Mouse (Mus musculus): Measurements from ENCODE around the gene Dennd5b. TPM values are rescaled to one million over a fixed set of nuclear protein-coding genes. Genes with fewer than 3 reads are reported as not detected.
"Not testable (repeated sequence)": the region's sequence is repeated elsewhere in the genome, so short reads cannot be mapped to it uniquely, and the experiment has no call there.

Dennd5b gene
- total RNA-seq (2021) = 10 to 100 TPM; 10.5 TPM
- long read RNA-seq, experiment 1, partial matches to known transcripts = 1 of 1 reads
- long read RNA-seq, experiment 1, other reads (novel, unspliced or antisense) = 0 of 1 reads
- long read RNA-seq, experiment 2, partial matches to known transcripts = 0 of 1 reads
- long read RNA-seq, experiment 2, other reads (novel, unspliced or antisense) = 1 of 1 reads

DNA sequence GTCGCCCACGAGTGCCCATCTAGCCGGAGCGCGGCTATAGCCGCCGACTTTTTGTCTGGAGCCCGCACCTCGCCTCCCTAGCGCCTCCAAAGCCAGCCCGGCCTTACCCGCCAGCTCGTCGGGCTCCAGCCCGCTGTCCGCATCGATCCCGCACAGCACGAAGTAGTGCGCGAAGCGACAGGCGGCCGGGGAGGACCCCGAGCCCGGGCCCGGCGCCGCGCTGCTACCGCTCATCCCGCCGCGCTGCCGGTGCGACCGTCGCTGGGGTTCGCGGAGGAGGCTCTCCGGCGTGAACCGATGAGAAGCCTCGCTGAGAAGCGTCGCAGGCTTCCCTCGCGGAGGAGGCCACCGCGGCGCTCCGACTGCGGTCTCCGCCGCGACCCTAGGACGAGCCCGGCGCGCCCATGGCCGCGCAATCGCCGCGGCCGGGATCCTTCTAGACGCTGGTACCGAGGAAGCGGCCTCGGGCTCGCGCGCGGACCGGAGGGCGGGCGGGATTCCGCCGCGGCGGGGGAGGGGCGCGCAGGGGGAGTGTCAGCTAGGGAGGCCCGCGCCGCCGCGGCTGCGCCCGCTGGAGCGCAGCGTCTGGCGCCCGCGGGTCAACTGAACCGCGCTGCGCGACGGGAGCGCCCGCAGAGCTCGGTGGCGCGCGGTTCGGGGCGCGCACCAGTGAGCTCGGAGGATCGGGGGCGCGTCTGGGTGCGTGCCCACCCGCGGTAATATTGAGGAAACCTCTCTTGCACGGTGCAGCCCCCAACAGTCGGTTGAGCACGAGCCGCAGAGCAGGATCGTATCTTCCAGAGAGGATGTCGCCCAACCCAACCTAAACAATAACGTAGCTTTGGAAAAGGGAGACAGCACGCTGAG lies at the start of gene Dennd5b:
Gene Dennd5b (minus strand): TSS at position 605 of the 867 bp plus-strand sequence.
- DNase-seq = peak; percentile 83

DNA sequence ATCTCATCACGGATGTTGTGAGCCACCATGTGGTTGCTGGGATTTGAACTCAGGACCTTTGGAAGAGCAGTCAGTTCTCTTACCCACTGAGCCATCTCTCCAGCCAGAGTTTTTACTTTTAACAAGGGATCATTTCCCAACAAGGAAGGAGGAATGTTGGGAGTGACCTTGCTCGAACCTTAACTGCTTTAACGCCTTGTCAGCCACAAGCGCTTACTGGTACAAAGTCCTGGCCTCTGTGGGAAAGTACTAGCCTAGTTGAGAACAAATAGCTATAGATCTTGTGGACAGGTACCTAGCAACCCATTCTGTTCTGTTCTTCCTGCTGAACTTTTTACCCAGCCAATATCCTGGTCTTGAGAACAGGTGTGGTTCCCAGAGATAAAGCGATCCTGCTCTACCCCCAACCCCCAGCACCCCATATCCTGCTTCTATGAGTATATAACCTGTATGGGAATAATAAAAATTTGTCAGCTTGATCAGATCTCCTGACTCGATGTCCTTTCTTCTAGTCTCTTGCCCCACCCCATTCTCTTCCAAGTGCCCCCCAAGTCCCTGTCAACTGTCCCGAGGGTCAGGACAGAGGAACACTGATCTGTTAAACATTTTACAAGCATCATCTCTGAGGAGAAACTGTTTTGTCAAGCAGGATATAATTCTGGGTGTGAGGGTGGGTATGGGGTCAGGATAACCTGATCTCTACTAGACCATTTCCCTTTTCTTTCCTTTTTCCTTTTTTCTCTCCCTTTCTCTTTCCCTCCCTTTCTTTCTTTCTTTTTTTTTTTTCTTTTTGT lies 47.2 kb upstream of the Dennd5b start:
- no peak for DNase-seq

DNA sequence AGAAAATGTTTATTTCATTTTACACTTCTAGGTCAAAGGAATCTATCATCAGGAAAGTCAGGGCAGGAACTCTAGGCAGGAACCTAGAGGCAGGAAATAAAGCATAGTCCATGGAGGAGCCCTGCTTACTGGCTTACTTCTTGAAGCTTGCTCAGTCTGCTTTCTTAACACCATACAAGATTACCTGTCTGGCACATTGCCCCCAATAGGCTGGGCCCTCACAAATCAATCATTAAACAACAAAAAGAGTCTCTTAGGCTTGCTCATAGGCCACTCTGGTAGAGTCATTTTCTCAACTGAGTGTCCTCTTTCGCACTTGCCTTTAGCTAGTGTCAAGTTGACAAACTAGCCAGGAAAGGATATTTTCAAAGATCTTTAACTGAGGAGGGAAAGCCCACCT lies 43.7 kb upstream of the Dennd5b start:
- DNase-seq = no peak

DNA sequence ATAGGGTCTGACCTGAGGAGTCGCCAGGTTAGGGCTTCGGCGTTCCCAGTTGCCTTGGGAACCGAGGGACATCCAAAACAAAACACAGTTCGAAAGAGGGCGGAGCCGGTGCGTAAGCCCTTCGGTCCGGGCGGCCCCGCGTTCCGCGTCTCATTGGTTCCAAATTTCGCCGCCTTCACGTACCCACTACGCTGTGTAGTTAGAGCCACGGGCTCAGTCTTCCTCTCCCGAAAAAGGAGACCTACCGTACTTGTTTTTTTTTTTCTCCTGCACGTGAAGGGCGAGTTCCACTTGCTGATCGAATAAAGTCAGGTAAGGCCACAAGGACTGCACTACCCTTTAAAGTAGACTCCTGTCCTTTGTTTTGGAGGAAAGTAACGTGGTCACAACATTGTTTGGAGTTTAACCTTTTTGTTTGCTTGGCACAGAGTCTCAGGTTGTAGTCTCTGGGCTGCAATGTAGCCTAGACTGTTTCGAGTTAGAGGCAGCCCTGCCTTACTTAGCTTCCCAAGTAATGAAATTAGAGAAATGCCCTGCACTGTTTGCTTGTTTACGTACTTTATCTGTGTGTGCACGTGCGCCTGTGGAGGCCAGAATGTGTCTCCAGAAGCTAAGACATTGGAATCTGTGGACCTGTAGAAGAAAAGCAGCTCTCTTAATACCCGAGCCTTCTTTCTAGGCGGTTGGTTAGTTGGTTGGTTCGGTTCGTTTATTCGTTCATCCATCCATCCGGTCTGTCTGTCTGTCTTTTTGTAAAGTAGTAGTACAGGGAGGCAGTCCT lies 40.1 kb upstream of the Dennd5b start:
- peak; percentile 79 for DNase-seq

DNA sequence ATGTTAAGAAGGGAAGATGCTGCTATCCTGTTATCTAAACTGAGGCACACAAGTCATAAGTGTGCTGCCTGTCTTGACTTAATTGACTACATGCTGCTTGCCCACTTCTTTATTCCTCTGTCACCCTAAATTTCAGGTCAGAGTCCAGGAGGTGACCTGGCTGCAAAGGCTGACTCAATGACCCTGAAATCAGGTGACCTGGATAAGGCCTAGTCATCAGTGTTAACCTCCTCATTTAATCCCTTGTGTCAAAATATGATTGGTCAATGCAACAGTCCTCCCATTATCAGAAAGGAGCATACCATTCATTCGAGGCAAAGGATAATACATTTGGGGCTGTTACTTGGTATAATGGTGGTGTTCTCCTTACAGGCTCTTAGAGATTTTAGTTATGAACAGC lies 38.0 kb upstream of the Dennd5b start, which contains the start of gene Etfbkmt:
Gene Etfbkmt (plus strand): TSS at position 379 of the 400 bp plus-strand sequence.
- DNase-seq = no peak

DNA sequence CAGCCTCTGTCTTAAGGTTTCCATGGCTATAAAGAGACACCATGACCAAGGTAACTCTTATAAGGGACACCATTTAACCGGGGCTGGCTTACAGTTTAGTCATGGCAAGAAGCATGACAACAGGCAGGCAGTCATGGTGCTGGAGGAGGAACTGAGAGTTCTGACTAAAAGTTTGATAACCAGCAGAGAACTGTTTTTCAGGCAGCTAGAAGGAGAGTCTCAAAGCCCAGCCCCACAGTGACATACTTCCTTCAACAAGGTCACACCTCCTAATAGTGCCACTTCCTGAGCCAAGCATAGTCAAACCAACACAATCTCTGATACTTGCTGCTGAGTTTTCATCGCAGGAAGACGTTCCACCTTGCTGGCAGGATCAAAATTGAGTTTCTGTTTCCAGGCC lies 37.5 kb upstream of the Dennd5b start:
- no peak for DNase-seq

DNA sequence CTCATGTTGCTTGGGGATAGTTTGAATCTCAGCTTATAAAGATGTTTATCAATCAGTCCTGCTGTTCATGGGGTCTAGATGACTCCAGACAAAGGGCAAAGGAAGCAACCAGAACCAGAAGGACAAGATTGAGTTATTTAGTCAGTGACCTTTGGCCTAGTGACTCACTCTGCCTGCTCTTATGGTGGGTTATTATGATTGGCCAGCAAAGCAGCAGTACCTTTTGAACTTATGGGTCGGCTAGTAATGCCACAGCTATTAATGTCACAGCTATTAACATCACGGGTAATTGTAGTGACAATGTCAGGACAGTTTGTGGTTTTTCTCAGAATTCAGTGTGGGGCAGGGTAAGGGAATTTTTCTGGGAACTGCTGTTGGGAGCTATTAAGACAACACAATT lies 36.5 kb upstream of the Dennd5b start:
- no peak for DNase-seq

DNA sequence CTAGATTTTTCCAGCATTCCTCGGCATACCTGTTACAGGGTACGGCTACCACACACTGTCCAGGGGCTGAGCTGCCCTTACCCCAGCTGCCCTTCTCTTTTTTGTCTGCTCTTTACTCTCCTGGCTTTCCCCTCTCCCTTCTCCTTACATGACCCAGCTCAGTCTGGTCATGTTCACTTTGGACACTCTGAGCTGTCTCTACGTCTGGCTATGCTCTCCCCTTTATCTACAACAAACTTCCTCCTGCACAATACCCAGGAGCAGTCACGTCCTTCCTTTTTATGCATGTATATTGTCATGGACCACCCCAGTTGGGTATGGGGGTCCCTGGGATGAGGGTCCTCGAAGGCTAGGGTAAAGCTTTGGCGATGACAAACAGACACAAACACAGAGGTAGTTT lies 34.2 kb upstream of the Dennd5b start:
- no peak for DNase-seq

DNA sequence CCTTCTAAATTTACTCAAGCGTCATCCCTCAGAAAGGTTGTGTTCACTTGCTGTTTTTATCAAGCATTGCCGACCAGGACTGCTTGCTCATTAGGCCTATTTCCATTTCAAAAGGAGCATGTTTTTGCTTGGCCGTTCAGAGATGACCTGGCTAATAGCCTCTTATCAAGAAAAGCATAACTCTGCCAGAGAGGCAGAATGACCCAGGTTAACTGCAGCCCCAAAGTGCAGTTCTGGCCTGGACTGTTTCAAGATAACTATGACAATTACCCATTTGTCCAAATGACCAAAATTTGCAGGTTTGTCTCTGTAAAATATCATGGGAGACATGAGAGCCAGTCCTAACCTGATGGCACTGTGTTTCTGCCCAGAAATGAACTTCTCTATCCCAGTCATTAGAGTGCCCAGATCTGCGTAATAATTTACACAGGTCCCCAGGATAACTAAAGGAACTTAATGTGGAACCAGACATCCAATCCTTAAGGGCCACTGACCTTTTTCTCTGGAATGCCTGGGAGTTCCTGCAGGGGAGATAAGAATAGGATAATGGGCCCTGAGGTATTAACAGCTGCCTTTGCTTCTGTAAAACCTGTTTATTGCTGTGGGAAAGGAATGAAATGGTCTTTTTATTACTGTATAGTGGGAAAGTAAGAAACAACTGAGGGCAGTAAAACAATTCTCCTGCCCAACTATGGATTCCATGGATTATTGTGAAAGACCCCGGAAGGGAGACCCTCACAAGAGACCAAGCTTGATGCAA lies 33.1 kb upstream of the Dennd5b start:
- DNase-seq = no peak

DNA sequence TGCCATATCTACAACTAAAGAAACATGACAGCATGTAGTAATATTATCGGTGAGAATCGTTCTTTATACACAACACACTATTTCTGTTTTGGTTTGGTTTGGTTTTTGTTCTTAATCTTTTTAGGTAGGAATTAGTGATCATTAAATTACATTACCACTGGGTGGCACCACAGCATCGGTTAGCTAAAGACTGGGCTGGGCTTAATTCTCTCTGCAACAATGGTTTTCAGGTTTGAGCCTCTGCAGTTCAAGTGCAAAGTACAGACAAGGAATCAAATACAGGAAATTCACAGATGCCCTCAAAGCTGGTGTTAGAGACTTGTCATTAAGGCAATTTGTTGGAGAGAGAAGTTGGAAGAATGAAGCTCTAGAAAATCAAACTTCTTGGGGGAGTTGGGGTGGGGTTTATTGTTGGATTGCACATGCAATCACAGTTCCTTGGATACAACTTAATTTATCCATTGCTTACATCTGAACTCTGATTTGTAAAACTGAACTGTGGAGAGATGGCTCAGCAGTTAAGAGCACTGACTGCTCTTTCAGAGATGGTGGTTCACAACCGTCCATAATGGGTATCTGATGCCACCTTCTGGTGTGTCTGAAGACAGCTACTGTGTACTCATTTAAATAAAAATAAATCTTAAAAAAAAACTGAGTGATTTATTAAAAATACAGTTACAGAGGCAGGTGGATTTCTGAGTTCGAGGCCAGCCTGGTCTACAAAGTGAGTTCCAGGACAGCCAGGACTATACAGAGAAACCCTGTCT lies 31.0 kb upstream of the Dennd5b start:
- DNase-seq = peak; percentile 19

DNA sequence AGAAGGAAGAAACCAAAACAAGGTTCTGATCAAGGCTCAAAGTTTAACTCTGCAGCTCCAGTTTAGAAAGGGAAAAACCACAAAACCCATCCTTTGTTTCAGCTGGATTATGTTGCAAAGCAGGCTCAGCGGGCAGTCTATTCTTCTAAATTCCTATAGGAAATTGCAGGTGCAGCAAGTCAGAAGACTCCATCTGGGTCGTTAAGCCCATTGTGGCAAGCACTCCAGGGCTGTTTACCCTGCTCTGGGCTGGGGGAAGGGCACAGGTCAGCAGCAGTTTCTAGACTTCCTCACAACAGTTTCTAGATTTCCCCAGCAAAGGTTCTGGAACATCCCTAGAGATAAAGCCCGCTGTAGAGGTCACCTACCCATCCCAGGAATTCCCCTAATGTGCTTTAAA lies 29.6 kb upstream of the Dennd5b start:
- DNase-seq = no peak

DNA sequence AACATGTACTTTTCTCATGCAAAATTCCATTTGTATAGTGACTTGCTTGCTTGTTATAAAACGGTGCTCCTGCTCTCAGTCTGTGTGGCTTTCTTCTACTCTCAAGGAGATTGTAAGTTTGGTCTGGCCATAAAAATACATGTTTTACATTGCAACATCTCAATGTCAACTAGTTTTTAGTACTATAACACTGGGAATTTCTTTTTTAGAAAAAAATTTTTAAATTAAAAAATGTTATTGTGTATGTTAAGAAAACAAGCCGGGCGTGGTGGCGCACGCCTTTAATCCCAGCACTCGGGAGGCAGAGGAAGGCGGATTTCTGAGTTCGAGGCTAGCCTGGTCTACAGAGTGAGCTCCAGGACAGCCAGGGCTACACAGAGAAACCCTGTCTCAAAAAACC lies 28.4 kb upstream of the Dennd5b start, which contains the start of gene Gm10203:
Gene Gm10203 (plus strand): TSS at position 301 of the 400 bp plus-strand sequence.
- DNase-seq = not testable (repeated sequence)

DNA sequence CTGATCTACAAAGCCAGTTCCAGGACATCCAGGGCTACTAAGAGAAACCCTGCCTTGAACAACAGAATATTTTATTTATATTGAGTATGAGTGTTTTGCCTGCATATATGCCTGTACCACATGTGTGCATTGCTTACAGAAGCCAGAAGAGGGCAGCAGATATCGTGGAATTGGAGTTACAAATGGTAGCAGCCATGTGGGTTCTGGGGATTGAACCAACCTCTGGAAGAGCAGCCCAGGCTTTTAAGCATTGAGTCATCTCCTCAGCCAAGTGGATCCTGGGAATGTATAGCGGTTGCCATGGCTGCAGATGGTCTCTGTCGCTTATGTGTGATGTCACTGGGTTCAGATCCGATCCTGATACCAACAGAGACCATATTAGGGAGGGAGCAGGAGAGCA lies 25.2 kb upstream of the Dennd5b start:
- DNase-seq = peak; percentile 15

DNA sequence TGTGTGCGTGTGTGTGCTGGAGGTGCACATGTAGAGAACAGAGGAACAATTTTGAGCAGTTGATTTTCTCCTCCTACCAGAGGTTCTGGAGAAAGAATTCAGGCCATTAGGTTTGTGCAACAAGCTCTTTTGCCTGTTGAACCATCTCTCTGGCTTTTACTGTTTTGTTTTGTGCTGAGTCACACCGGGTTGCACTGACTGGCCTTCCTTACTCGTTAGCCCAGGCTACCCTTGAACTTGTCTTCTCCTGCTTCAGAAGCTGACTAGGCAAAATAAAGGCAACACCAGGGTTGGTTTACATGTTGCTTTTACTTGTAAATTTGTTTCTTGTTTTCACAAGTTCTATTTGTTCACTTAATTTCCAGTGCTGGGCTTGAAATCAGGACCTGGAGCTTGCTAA lies 21.6 kb upstream of the Dennd5b start:
- no peak for DNase-seq

DNA sequence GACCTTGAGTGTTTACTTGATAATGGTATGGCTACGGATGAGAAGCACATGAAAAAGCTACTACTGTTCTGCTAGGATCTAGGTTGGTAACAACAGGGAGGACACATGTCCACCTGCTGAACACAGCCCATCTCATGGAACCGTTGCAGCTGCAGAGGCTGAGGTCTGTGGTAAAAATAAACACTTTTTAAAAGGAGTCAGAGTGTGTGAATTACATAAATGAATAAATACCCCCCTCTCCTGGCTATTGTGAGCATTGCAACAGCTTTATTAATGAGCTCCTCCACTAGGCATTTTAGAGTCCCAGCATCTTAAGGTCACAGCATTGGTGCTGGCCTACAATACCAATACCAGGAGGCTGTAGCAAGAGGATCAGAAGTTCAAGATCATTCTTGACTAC lies 18.4 kb upstream of the Dennd5b start:
- peak; percentile 52 for DNase-seq

DNA sequence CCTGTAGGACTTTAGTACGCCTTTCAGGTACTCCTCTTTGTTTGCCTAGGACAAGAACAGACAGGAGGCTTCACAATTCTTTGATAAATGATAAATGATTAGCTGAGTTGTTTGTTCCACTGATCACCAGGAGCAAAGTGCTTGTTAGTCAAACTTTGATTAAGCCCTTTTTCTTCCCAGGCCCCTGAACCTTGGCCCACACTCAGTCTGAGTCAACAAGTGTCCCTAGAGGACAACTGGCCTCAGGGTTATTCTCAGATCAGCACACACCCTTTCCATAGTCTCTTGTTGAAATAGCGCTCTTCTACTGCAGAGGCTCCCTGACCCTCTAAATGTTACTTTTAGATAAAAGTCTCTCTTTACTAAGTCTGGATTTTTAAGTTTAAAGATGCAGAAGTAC lies 17.5 kb upstream of the Dennd5b start:
- no peak for DNase-seq

DNA sequence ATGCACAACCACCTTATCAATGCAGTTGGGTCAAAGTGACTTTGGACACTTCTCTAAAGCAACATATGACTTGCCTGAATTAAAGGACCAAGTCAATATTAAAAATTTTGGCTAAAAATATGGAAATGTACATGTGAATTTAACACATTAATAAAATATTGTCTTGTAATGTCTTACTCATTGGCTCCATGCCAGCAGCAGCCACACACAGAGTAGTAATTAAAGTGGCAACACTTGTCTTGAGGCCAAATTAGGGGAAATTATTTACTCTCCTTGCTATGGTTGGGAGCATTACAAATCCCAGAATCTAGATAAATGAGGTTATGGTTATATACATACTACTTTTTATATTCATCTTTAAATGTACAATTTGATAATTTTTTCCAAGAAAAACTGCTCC lies 15.5 kb upstream of the Dennd5b start:
- DNase-seq = no peak

DNA sequence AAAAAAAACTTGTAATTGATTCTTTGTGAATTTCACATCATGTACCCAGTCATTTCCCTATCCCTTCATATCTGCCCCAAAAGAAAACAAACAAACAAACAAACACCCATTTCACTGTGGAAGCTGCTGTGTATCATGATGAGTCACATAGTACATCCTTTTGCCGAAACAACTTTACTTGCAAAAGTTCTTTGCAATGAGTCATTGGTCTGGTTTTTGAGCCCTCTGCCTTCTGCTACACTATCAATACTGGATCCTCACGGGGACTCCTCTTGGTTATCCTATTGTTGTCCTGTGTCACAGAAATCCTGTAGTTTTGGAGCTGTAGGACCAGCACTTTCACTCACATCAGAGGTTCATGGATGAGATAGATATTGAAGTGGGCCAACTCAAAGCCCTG lies 7.4 kb upstream of the Dennd5b start:
- no peak for DNase-seq

DNA sequence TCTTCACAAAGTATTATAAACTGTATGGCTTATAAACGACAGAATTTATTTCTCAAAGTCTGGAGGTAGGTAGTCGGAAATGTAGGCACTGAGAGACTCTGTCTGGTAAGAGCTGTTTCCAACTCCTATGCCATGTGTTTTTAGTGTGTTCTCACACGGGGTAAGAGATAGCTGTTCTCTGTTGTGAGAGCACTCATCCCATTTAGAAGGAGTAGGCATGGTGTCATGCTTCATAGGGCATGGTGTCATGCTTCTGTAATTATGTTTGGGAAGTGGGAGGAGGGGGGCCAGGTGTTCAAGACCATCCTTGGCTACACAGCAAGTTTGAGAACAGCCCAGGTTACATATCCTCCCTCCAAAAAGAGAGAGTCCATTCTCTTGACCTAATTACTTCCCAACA lies 6.1 kb upstream of the Dennd5b start:
- DNase-seq = no peak

DNA sequence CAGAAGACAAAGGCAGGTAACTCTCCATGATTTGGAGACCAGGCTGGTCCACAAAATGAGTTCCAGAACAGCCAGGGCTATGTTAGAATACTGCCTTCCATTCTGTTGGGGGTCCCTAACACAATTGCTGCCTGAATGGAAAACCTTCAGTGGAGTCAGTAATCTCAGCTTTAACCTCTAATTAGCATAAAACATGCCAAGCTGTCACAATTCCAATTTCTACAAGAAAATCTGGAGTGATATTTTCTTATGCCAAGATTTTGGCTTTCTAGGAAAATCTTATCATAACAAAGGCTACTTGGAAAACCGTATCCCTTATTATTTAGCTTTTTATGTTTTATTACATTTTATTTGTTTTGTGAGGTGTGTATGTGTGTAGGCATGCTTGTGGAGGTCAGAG lies 2.0 kb upstream of the Dennd5b start:
- DNase-seq = no peak

DNA sequence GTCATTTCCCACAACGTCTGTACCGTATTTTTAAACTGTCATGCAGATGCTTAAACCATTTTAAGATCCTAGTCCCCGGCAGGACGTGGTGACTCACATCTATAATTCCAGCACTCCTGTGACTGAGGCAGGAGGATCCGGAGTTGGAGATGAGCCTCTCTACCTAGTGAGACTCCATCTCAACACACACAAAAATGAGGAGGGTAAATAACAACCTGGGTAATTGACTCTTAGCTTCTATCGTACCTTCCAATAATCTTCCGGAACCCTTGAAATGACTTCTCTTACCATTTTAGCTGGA lies 413 bp upstream of the Dennd5b start:
- no peak for DNase-seq
